Comparison of ENCODE assay signal across 1 mouse cellular context in genomic region chr15:99416348-99416882, GRCm38 (mm10).
TF ChIP-seq lines count a peak whose summit lies in the region.

No protein-coding gene starts in this region.

TF ChIP-seq in CH12.LX, 34 proteins besides CTCF, POLR2A, EP300 and RAD21 (continued from another document):
- TF ChIP-seq JUND (conservative IDR thresholded peaks at IDR 0.05; ENCODE audit: low read depth, low read length) = peak; percentile 68; the same call in 1 of the 2 replicates
- peak; percentile 56 for TF ChIP-seq HCFC1 (IDR thresholded peaks at IDR 0.05; ENCODE audit: low read depth, low read length)
- TF ChIP-seq MAFK (IDR thresholded peaks at IDR 0.05; ENCODE audit: insufficient replicate concordance, low read length) = no peak
- TF ChIP-seq SMC3 (IDR thresholded peaks at IDR 0.05; ENCODE audit: low read depth, low read length) = peak; percentile 98
- no peak for TF ChIP-seq UBTF (IDR thresholded peaks at IDR 0.05; ENCODE audit: low read depth, low read length)
- no peak for TF ChIP-seq RCOR1 (conservative IDR thresholded peaks at IDR 0.05; ENCODE audit: low read depth, low read length)
- TF ChIP-seq ZMIZ1 (IDR thresholded peaks at IDR 0.05; ENCODE audit: low read depth, low read length) = no peak
- no peak; the same call in 1 of the 2 replicates for TF ChIP-seq MEF2A (IDR thresholded peaks at IDR 0.05; ENCODE audit: borderline replicate concordance, low read depth, low read length)
- TF ChIP-seq NELFE (IDR thresholded peaks at IDR 0.05; ENCODE audit: low read depth, low read length) = peak; percentile 96
- no peak for TF ChIP-seq CHD1 (IDR thresholded peaks at IDR 0.05; ENCODE audit: low read depth, low read length)
